Mouse (Mus musculus): ENCODE results near the gene Pth. TPM values are rescaled to one million over a fixed set of nuclear protein-coding genes. Genes with fewer than 3 reads are reported as not detected.
A peak's percentile ranks its signal among the peaks of the same experiment; 100 is the strongest.

Gene Pth
- polyA plus RNA-seq (2015; fragmentation: Nextera tagmentation; extraction: Ambion mirVana) = not detected in 2 replicates

DNA sequence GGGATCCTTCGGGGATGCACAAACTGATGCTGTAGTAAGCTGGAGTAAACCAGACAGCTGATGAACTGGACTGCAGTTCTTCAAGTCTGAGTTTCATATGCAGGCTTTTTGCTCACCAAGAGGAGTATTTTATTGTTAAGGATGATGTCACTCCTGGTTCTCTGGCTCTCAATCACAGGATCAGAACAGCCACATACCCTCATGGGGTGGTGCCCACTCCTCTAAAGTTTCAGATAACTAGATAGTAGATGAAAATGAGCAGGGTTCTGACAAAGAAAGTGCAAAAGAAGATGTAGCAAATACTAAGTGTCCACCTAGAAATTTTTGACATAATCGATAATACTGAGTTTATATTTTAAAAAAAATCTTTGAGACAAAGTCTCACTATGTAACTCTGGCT is at the start of gene Pth:
TSS of gene Pth (minus strand) at position 101 of the 400 bp plus-strand sequence.
- H3K27me3 ChIP-seq (ENCODE audit: control insufficient read depth, insufficient read depth, low read depth, low read length) = no peaks in the 10 kb centered on the region
- ATAC-seq (ENCODE audit: low read depth) = no peak

DNA sequence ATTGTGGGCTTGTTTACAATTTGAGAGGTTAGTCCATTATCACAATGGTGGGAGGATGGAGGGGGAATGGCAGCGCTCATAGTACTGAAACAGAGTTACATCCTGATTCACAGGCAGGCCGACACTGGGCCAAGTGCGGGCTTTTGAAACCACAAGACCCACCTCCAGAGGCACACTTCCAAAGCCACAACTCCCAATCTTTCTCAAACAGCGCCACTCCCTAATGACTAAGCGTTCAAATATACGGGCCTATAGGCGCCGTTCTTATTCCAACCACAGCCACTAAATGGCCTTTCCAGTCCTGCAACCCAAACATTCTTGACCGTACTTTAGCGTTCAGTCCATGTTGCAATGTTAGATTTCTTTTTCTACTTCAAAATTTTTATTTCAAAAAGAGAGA is 47.9 kb upstream of the Pth start:
- no peaks in the 10 kb centered on the region for H3K4me1 ChIP-seq (ENCODE audit: control insufficient read depth, low read depth, low read length)
- H3K9ac ChIP-seq (ENCODE audit: low read depth, low read length) = no peak overlapping the region
- H3K27me3 ChIP-seq (ENCODE audit: control insufficient read depth, insufficient read depth, low read depth, low read length) = no peaks in the 10 kb centered on the region
- 22% methylated on average over 10 of the region's 10 CpGs for WGBS (ENCODE audit: insufficient replicate concordance)
- H3K4me3 ChIP-seq (ENCODE audit: low read depth, low read length) = no peak overlapping the region
- H3K27ac ChIP-seq (ENCODE audit: low read length) = no peak overlapping the region
- no peak overlapping the region for H3K4me2 ChIP-seq (ENCODE audit: low read depth, low read length)
- no peak for ATAC-seq (ENCODE audit: low read depth)
- H3K36me3 ChIP-seq (ENCODE audit: control insufficient read depth, insufficient read depth) = no peaks in the 10 kb centered on the region
- no peaks in the 10 kb centered on the region for H3K9me3 ChIP-seq (replicated peaks; ENCODE audit: control insufficient read depth, low read length)

More for the DNA sequence above, at the start of gene Pth:
- Histone ChIP-seq H3K9ac (ENCODE audit: low read depth, low read length) (no peak within 1 kb of the TSS), H3K4me2 (ENCODE audit: low read depth, low read length) (no peak within 1 kb of the TSS), H3K27ac (ENCODE audit: low read length) (no peak within 1 kb of the TSS), H3K36me3 (ENCODE audit: control insufficient read depth, insufficient read depth) (no peaks in the 10 kb centered on the region), H3K9me3 (replicated peaks; ENCODE audit: control insufficient read depth, low read length) (no peaks in the 10 kb centered on the region), H3K4me3 (ENCODE audit: low read depth, low read length) (no peak within 1 kb of the TSS), H3K4me1 (ENCODE audit: control insufficient read depth, low read depth, low read length) (no peaks in the 10 kb centered on the region)
- WGBS (ENCODE audit: insufficient replicate concordance) = 59% methylated on average over 2 of the region's 2 CpGs

DNA sequence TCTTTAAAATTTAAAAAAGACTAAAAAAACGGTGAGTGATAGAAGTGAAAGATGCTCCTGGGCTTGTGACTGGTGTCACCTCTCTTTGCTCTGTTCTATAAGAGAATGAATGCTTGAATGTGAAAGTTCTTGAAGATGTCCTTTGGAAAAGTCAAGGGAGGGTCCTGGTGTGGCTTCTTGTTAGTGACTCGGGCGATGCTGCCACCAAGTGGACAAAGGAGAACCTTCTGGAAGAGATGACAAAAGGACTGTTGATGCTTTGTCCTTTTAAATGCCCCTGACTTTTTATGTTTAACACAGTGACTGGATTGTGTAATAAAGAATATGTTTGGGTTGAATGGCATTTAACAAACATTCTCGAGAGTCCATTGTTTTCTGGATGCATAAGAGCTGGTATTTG is 45.9 kb upstream of the Pth start:
- Histone ChIP-seq H3K4me3 (ENCODE audit: low read depth, low read length) (no peak overlapping the region), H3K9ac (ENCODE audit: low read depth, low read length) (no peak overlapping the region), H3K9me3 (replicated peaks; ENCODE audit: control insufficient read depth, low read length) (no peaks in the 10 kb centered on the region), H3K4me1 (ENCODE audit: control insufficient read depth, low read depth, low read length) (no peaks in the 10 kb centered on the region), H3K27me3 (ENCODE audit: control insufficient read depth, insufficient read depth, low read depth, low read length) (no peaks in the 10 kb centered on the region), H3K4me2 (ENCODE audit: low read depth, low read length) (no peak overlapping the region), H3K36me3 (ENCODE audit: control insufficient read depth, insufficient read depth) (no peaks in the 10 kb centered on the region), H3K27ac (ENCODE audit: low read length) (no peak overlapping the region)
- WGBS (ENCODE audit: insufficient replicate concordance) = 9% methylated on average over 4 of the region's 4 CpGs
- ATAC-seq (ENCODE audit: low read depth) = no peak

DNA sequence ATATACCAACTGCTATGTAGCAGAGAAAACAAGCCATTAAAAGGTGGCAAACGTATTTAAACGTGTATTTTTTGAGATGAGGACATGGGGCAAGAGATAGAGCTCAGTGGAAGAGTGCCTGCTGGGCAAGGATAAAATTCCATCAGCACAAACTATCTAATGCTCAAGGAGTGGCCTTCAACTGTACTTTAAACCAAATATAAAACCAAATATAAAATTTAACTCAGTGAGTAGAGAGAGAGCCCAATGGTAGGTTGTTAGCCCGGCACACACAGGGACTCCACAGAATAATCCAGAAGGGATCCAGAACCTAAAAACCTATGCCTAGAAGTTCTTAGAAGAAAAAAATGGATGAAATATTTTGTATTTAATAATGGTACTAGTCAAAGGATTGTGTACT is 45.1 kb upstream of the Pth start:
- no peak overlapping the region for H3K4me2 ChIP-seq (ENCODE audit: low read depth, low read length)
- WGBS (ENCODE audit: insufficient replicate concordance) = 52% methylated on average over 3 of the region's 3 CpGs

DNA sequence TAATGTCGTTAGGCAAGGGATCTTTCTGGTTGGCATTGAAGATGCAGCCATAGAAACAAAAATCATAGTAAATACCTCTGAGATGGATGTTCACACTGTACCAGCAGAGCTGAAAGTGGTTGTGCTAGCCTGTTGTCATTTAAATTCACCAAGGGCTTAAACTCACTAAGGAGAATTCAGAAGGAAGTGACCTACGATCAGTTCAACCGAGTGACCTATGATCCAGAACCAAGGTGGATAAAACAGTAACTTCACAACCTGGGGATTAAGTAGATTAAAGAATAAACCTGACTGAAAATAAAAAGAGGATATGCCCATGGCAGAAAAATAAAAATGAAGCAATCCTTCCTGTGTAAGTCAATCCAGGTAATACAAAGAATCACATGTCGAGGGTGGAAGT is 44.5 kb upstream of the Pth start:
- Histone ChIP-seq H3K4me1 (ENCODE audit: control insufficient read depth, low read depth, low read length) (no peaks in the 10 kb centered on the region), H3K9me3 (replicated peaks; ENCODE audit: control insufficient read depth, low read length) (no peaks in the 10 kb centered on the region), H3K4me3 (ENCODE audit: low read depth, low read length) (no peak overlapping the region), H3K36me3 (ENCODE audit: control insufficient read depth, insufficient read depth) (no peaks in the 10 kb centered on the region), H3K27ac (ENCODE audit: low read length) (no peak overlapping the region), H3K27me3 (ENCODE audit: control insufficient read depth, insufficient read depth, low read depth, low read length) (no peaks in the 10 kb centered on the region), H3K4me2 (ENCODE audit: low read depth, low read length) (no peak overlapping the region), H3K9ac (ENCODE audit: low read depth, low read length) (no peak overlapping the region)
- no peak for ATAC-seq (ENCODE audit: low read depth)
- WGBS (ENCODE audit: insufficient replicate concordance) = 58% methylated on average over 4 of the region's 4 CpGs

More for the DNA sequence above, 45.1 kb upstream of the Pth start:
- H3K9me3 ChIP-seq (replicated peaks; ENCODE audit: control insufficient read depth, low read length) = no peaks in the 10 kb centered on the region
- no peaks in the 10 kb centered on the region for H3K27me3 ChIP-seq (ENCODE audit: control insufficient read depth, insufficient read depth, low read depth, low read length)
- H3K9ac ChIP-seq (ENCODE audit: low read depth, low read length) = no peak overlapping the region
- no peak overlapping the region for H3K27ac ChIP-seq (ENCODE audit: low read length)
- ATAC-seq (ENCODE audit: low read depth) = no peak
- no peaks in the 10 kb centered on the region for H3K4me1 ChIP-seq (ENCODE audit: control insufficient read depth, low read depth, low read length)
- no peaks in the 10 kb centered on the region for H3K36me3 ChIP-seq (ENCODE audit: control insufficient read depth, insufficient read depth)
- H3K4me3 ChIP-seq (ENCODE audit: low read depth, low read length) = no peak overlapping the region

DNA sequence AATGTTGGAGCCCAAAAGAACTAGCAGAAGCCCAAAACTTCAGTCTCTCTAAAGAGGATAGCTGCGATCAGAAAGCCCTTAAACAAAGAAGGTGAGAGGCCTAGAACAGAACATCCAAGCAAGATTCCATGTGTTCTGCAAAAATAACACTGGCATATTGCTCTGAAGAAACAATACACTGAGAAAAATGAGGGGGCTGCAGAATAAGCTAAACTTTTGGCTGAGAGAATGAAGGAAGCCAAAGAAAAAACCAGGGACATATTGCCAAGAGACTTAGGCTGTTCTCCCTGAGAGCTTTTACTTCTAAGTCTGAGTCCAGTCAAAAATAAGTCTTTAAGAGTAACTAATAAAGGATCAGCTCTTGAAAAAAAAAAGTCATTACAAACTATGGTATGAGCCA is 32.4 kb upstream of the Pth start:
- H3K9me3 ChIP-seq (replicated peaks; ENCODE audit: control insufficient read depth, low read length) = no peaks in the 10 kb centered on the region
- H3K9ac ChIP-seq (ENCODE audit: low read depth, low read length) = no peak overlapping the region
- H3K27me3 ChIP-seq (ENCODE audit: control insufficient read depth, insufficient read depth, low read depth, low read length) = no peaks in the 10 kb centered on the region
- no peak overlapping the region for H3K4me2 ChIP-seq (ENCODE audit: low read depth, low read length)
- H3K4me1 ChIP-seq (ENCODE audit: control insufficient read depth, low read depth, low read length) = peaks cover 6% of the 10 kb centered on the region
- H3K4me3 ChIP-seq (ENCODE audit: low read depth, low read length) = no peak overlapping the region
- ATAC-seq (ENCODE audit: low read depth) = no peak
- H3K27ac ChIP-seq (ENCODE audit: low read length) = no peak overlapping the region
- 67% methylated on average over 1 of the region's 1 CpGs for WGBS (ENCODE audit: insufficient replicate concordance)
- H3K36me3 ChIP-seq (ENCODE audit: control insufficient read depth, insufficient read depth) = no peaks in the 10 kb centered on the region

DNA sequence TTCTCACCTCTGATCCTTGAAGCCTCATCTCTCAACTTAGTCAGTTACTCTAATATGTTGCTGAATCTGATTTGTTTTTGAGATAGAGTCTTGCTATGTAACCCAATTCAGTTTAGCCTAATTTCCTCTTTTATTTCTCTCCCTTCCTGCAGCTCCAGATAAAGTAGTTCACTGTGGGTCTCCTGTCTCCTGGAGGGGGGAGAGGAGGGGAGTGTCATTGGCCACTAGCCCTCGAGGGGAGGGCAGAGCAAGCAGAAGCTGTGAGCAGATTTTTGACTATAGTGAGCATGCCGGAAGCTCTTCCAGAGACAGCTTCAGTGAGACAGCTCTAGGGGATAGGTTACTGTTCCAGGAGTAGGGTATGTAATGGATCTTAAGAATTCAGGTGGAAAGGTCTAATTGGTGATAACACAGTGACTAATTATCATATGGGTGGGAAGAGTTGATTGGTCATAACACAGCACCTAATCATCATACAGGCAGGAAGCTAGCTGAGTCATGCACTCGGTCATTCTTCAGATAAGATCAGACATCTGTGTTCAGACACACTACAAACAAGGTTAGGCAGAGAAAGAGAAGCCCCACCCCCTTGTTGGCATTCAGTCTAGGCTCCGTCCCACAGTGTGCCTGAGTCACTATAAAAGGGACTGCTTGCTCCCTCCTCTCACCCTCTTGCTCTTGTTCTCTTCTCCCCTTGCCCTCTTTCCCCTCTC is 30.9 kb upstream of the Pth start:
- Histone ChIP-seq H3K4me1 (ENCODE audit: control insufficient read depth, low read depth, low read length) (peaks cover 6% of the 10 kb centered on the region), H3K27ac (ENCODE audit: low read length) (no peak overlapping the region), H3K27me3 (ENCODE audit: control insufficient read depth, insufficient read depth, low read depth, low read length) (no peaks in the 10 kb centered on the region), H3K9ac (ENCODE audit: low read depth, low read length) (no peak overlapping the region), H3K4me2 (ENCODE audit: low read depth, low read length) (no peak overlapping the region; the same call in 1 of the 2 replicates), H3K36me3 (ENCODE audit: control insufficient read depth, insufficient read depth) (no peaks in the 10 kb centered on the region), H3K4me3 (ENCODE audit: low read depth, low read length) (no peak overlapping the region), H3K9me3 (replicated peaks; ENCODE audit: control insufficient read depth, low read length) (no peaks in the 10 kb centered on the region)
- WGBS (ENCODE audit: insufficient replicate concordance) = 4% methylated on average over 4 of the region's 4 CpGs
- peak; percentile 87 for ATAC-seq (ENCODE audit: low read depth)

DNA sequence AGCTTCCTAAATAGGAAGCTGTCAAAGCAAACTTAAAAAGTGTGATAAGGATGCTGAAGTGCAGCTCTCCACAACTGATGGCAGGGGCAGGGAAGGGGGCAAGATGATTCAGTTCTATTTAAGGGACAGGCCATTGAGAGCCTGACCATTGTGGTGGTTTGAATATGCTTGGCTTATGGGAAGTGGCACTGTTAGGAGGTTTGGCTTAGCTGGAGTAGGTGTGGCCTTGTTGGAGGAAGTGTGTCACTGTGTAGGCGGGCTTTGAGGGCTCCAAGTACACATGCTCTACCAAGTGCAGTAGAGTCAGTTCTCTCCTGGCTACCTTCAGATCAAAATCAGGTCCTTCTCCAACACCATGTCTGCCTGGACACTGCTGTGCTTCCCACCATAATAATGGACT is 28.2 kb upstream of the Pth start:
- no peaks in the 10 kb centered on the region for H3K9me3 ChIP-seq (replicated peaks; ENCODE audit: control insufficient read depth, low read length)
- ATAC-seq (ENCODE audit: low read depth) = no peak
- peaks cover 6% of the 10 kb centered on the region for H3K4me1 ChIP-seq (ENCODE audit: control insufficient read depth, low read depth, low read length)
- H3K36me3 ChIP-seq (ENCODE audit: control insufficient read depth, insufficient read depth) = no peaks in the 10 kb centered on the region
- no peak overlapping the region for H3K4me2 ChIP-seq (ENCODE audit: low read depth, low read length)
- H3K27me3 ChIP-seq (ENCODE audit: control insufficient read depth, insufficient read depth, low read depth, low read length) = no peaks in the 10 kb centered on the region
- H3K9ac ChIP-seq (ENCODE audit: low read depth, low read length) = no peak overlapping the region
- WGBS (ENCODE audit: insufficient replicate concordance) = 48% methylated on average over 1 of the region's 1 CpGs
- H3K27ac ChIP-seq (ENCODE audit: low read length) = no peak overlapping the region
- H3K4me3 ChIP-seq (ENCODE audit: low read depth, low read length) = no peak overlapping the region

DNA sequence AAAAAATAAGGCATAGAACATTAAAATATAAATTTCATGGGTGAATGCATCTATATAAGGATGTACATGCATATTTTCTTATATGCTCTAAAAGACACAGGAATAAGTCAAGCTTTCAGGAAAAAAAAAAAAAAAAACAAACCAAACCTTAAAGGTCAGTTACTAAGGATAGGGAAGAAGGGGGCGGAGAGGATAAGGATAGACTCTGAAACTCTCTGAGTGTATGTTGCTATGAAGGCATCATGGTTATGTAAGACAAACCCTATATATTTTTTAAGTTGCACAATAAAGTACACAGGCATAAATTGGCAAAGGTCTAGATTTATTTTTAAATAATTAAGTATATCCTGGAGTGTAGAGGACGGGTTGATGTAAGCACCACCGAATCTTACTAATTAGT is 26.9 kb upstream of the Pth start:
- H3K9ac ChIP-seq (ENCODE audit: low read depth, low read length) = no peak overlapping the region

More for the DNA sequence above, 26.9 kb upstream of the Pth start:
- H3K9me3 ChIP-seq (replicated peaks; ENCODE audit: control insufficient read depth, low read length) = no peaks in the 10 kb centered on the region
- H3K4me2 ChIP-seq (ENCODE audit: low read depth, low read length) = no peak overlapping the region
- H3K27me3 ChIP-seq (ENCODE audit: control insufficient read depth, insufficient read depth, low read depth, low read length) = no peaks in the 10 kb centered on the region
- WGBS (ENCODE audit: insufficient replicate concordance) = 78% methylated on average over 3 of the region's 3 CpGs
- H3K36me3 ChIP-seq (ENCODE audit: control insufficient read depth, insufficient read depth) = no peaks in the 10 kb centered on the region
- H3K27ac ChIP-seq (ENCODE audit: low read length) = no peak overlapping the region
- H3K4me3 ChIP-seq (ENCODE audit: low read depth, low read length) = no peak overlapping the region
- ATAC-seq (ENCODE audit: low read depth) = no peak
- peaks cover 6% of the 10 kb centered on the region for H3K4me1 ChIP-seq (ENCODE audit: control insufficient read depth, low read depth, low read length)
